Mouse (Mus musculus) kidney, postnatal 0 days (tissue): Measurements from ENCODE around the gene Gm45837. TPM values are rescaled to one million over a fixed set of nuclear protein-coding genes. Genes with fewer than 3 reads are reported as not detected.
A peak's percentile ranks its signal among the peaks of the same experiment; 100 is the strongest.

Experiments
- ATAC-seq: fragments of 200-750 bp; cut with Nextera tagmentation; replicated peaks from 2 replicates; pipeline ENCODE4 v1.8.0; 2017; ENCODE audit warnings: low read depth, moderate number of reproducible peaks, moderate TSS enrichment, moderate library complexity; ENCODE audit not compliant: low FRiP score
- DNase-seq: peaks from one replicate; pipeline ENCODE4 v3.0.0-alpha.2; 2016; ENCODE audit warnings: low spot score
- H3K27ac ChIP-seq: fragments of 300-500 bp; sonication (generic); 2 replicates; pipeline ENCODE4 v1.5.1; 2014; ENCODE audit warnings: mild to moderate bottlenecking
- H3K27me3 ChIP-seq: fragments of 300-500 bp; sonication (generic); 2 replicates; pipeline ENCODE4 v1.6.1; 2014; ENCODE audit warnings: low read length, mixed read lengths; ENCODE audit not compliant: insufficient read depth
- H3K36me3 ChIP-seq: fragments of 300-500 bp; sonication (generic); 2 replicates; pipeline ENCODE4 v1.6.1; 2014; ENCODE audit warnings: low read length, mixed read lengths; ENCODE audit not compliant: insufficient read depth
- H3K4me1 ChIP-seq: fragments of 300-500 bp; sonication (generic); replicated peaks from 2 replicates; pipeline ENCODE4 v1.6.1; 2014; ENCODE audit warnings: antibody characterized with exemption, low read length, mixed read lengths; ENCODE audit not compliant: insufficient read depth
- H3K4me2 ChIP-seq: fragments of 300-500 bp; sonication (generic); 2 replicates; pipeline ENCODE4 v1.6.1; 2014; ENCODE audit warnings: mild to moderate bottlenecking, low read length, moderate library complexity, mixed read lengths
- H3K4me3 ChIP-seq: fragments of 300-500 bp; sonication (generic); replicated peaks from 2 replicates; pipeline ENCODE4 v1.5.1; 2014; ENCODE audit warnings: low read depth, low read length
- H3K9ac ChIP-seq: fragments of 300-500 bp; sonication (generic); 2 replicates; pipeline ENCODE4 v1.6.1; 2014; ENCODE audit warnings: low read depth, low read length
- H3K9me3 ChIP-seq: fragments of 300-500 bp; sonication (generic); replicated peaks from 2 replicates; pipeline ENCODE4 v1.6.1; 2016; ENCODE audit warnings: low read length, inconsistent platforms, mixed read lengths
- CTCF ChIP-seq: IDR thresholded peaks from 2 replicates; pipeline ENCODE4 v1.5.1; 2016; ENCODE audit warnings: antibody characterized with exemption, low read depth, mild to moderate bottlenecking, moderate library complexity
- WGBS: fragments of 180-500 bp; shearing (Covaris S2); extraction: QIAGEN DNeasy Blood & Tissue Kit; methylation state at CpG from one replicate; pipeline ENCODE4 v1.1.7; 2014; 5-methylcytosine and 5-hydroxymethylcytosine counted together
- polyA plus RNA-seq: library from polyadenylated mRNA; unstranded; fragments of >200 nt; fragmentation: Nextera tagmentation; extraction: Ambion mirVana; gene quantifications from 2 replicates; pipeline ENCODE4 v1.2.1, GENCODE M21; 2015

Gene Gm45837
- polyA plus RNA-seq, 1 experiment from 2014 or later, result 4.5 TPM

DNA sequence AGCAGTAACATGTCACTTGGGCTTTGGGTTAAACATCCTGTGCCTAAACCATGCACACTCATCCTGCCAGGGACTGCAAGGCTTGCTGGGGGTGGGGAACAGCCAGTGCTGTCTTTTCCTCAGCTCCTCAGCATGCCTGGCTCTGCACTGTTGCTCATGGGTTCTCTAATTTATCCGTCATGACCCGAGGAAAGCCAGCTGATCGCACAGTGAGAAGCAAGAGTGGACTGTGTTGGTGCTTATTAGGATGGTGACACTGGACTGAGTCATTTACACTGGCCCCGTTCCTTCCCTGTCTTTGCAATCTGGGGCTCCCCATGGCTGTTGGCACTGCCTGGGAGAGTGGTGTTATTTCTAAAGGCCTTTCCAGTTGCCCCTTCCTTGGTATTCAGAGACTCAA, 33.5 kb downstream of the Gm45837 start:
- TF ChIP-seq CTCF, result no peak
- Histone ChIP-seq H3K4me3 (no peak overlapping the region), H3K27ac (no peak overlapping the region), H3K4me2 (no peak overlapping the region), H3K9ac (no peak overlapping the region), H3K27me3 (no peaks in the 10 kb centered on the region), H3K9me3 (no peaks in the 10 kb centered on the region), H3K36me3 (no peaks in the 10 kb centered on the region), H3K4me1 (no peaks in the 10 kb centered on the region)
- WGBS, result 67% methylated on average over 4 of the region's 4 CpGs
- no peak for ATAC-seq
- no peak for DNase-seq

DNA sequence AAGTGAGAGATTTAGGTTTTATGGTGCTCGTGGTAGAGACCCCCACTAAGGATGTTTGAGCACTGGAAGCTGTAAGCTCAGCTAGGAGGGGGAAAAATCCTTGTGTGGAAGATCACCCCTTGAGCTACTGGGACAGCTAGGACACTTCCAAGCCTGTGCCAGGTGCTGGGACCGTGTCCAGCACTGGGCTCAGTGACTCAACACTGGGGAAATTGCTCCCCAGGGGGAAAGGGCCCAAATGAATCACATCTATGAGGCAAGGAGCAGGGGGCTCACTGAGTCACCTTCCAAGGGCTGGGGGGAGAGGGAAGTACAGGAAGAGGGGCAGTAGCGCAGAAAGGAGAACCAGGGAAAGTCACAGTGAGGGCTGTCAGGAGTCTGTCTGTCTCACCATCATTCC, 39.2 kb downstream of the Gm45837 start:
- Histone ChIP-seq H3K27me3 (peaks cover 9% of the 10 kb centered on the region; the same call in 1 of the 2 replicates), H3K4me3 (no peak overlapping the region), H3K27ac (no peak overlapping the region), H3K4me1 (no peaks in the 10 kb centered on the region), H3K9ac (no peak overlapping the region), H3K4me2 (no peak overlapping the region), H3K36me3 (no peaks in the 10 kb centered on the region), H3K9me3 (no peaks in the 10 kb centered on the region)
- DNase-seq, result no peak
- TF ChIP-seq CTCF, result no peak
- WGBS, result 30% methylated on average over 3 of the region's 3 CpGs
- no peak for ATAC-seq

DNA sequence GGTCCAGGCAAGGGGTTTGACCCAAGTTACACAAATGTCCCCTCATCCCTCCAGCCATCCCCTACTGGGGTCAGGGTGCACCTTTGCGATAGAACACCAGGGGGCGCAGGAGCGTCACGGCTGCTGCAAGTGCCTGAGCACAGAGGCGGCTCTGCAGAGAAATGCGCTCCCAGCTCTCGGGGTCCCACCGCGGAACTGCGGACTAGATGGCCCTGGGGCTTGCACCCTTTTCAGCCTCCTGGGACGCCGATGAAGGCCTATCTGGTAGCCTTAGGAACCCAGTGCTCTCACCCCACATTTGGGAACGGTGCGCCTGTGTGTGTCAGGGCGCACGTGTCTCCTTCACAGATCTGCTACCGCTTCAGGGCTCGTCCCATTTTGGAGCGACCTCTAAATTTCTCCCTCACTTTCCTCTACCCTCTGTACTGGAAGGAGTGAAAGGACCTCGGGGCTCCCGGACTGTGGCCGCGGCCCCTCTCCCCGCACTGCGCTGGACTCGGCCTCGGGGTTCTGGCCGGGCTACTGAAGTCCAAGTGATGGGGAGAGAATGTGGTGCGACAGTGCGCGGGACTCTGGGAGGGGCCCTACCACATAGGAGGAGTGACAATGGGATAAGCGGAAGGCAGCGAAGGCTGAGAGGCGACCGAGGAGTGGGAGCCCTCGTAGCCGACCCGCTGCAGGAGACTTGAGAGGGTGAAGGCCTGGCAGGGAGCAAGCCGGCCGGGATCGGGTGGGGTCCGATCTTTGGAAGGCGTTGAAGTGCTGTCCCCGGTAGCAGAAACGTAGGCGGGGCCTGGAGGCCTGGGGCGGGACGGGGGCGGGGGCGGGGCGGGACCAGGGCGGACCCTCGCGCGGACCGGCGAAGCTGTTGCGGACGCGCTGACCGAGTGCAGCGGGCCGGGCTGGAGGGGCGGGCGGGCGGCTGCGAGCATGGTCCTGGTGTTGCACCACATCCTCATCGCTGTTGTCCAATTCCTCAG, 40.0 kb downstream of the Gm45837 start:
- Histone ChIP-seq H3K4me1 (no peaks in the 10 kb centered on the region), H3K27ac (no peak overlapping the region), H3K4me2 (peak overlapping the region; percentile 88), H3K4me3 (peak overlapping the region; percentile 42), H3K36me3 (no peaks in the 10 kb centered on the region), H3K9me3 (no peaks in the 10 kb centered on the region), H3K27me3 (peaks cover 9% of the 10 kb centered on the region; the same call in 1 of the 2 replicates), H3K9ac (peak overlapping the region; percentile 47; the same call in 1 of the 2 replicates)
- DNase-seq (peak; percentile 86), ATAC-seq (peak; percentile 74)
- under 1% methylated on average over 68 of the region's 68 CpGs for WGBS
- TF ChIP-seq CTCF, result peak; percentile 97

DNA sequence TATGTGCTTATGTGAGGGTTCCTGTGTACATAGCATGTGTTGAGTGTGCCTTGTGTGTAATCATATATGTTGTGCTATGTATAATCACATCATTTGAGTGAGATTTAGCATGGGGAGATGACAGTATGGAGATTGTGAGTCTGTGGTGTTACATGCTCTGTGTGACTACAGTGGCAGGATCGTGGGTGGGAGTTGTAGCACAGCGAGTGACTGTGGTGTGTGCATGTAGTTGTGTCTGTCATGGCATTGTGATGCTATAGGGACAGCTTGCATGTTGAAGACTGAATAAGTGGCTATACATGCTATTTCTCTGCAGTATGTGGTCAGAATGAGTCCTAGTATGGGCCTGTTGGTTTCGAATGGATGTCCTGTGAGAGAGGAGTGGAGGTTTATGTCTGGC, 42.0 kb downstream of the Gm45837 start:
- ATAC-seq, result no peak
- Histone ChIP-seq H3K4me1 (no peaks in the 10 kb centered on the region), H3K27ac (no peak overlapping the region), H3K9me3 (no peaks in the 10 kb centered on the region), H3K4me3 (peak overlapping the region; percentile 42), H3K9ac (no peak overlapping the region), H3K4me2 (peak overlapping the region; percentile 88), H3K36me3 (no peaks in the 10 kb centered on the region), H3K27me3 (peaks cover 9% of the 10 kb centered on the region; the same call in 1 of the 2 replicates)
- no peak for TF ChIP-seq CTCF
- 80% methylated on average over 3 of the region's 3 CpGs for WGBS
- DNase-seq, result no peak

DNA sequence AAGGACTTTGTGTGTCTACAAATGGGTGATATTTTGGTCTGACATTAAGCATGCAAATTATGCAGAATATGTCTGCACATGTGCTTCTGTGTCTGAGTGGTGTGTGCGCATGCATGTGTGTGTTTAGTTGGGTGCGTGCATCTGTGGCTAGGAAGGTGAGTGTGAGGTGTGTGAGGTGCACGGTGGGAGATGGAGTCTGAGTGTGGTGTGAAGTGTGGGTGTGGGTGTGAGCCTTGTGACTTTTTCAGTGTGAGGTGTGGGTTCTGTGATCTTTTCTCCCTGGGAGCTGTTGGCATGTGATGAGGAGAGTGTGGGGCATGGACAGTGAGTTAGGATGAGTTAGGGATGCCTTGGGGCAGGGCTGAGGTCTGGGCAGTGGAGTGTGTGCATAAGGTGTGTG, 42.6 kb downstream of the Gm45837 start:
- H3K9me3 ChIP-seq, result no peaks in the 10 kb centered on the region
- TF ChIP-seq CTCF, result no peak
- 79% methylated on average over 3 of the region's 3 CpGs for WGBS
- peak overlapping the region; percentile 42 for H3K4me3 ChIP-seq
- DNase-seq (no peak), ATAC-seq (no peak)
- H3K27me3 ChIP-seq, result peaks cover 9% of the 10 kb centered on the region; the same call in 1 of the 2 replicates
- H3K36me3 ChIP-seq, result no peaks in the 10 kb centered on the region
- H3K27ac ChIP-seq, result peak overlapping the region; percentile 54
- 0 out of 2 replicates have a peak, but pooled peaks cover under 1% of the 10 kb centered on the region for H3K4me1 ChIP-seq
- no peak overlapping the region for H3K9ac ChIP-seq
- peak overlapping the region; percentile 88 for H3K4me2 ChIP-seq

DNA sequence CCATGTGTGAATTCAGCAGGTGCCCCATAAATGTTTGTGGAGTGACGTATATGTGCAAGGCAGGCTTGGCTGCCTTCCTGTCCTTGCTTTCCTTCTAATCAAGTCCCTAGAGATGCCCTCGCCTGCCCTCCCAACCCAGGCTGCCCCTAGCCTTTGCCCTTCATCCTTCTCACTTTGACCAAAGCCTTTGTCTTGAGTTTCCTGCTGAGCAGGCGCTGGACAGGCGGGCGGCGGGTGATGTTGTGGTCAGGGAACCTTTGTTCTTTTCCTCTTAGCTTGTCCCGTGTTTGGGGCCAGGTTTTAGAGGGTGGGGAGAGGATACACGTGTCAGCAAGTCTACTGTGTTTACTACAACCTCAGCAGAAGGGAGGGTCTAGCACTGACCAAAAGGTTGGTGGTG, 43.0 kb downstream of the Gm45837 start:
- WGBS, result 37% methylated on average over 8 of the region's 8 CpGs
- peak overlapping the region; percentile 88 for H3K4me2 ChIP-seq

More for the DNA sequence above, 43.0 kb downstream of the Gm45837 start:
- no peak for DNase-seq
- Histone ChIP-seq H3K27me3 (peaks cover 9% of the 10 kb centered on the region; the same call in 1 of the 2 replicates), H3K9me3 (no peaks in the 10 kb centered on the region), H3K27ac (peak overlapping the region; percentile 54; the same call in 1 of the 2 replicates), H3K4me1 (0 out of 2 replicates have a peak, but pooled peaks cover 3% of the 10 kb centered on the region), H3K9ac (no peak overlapping the region), H3K36me3 (no peaks in the 10 kb centered on the region), H3K4me3 (peak overlapping the region; percentile 42; the same call in 1 of the 2 replicates)
- no peak for ATAC-seq
- TF ChIP-seq CTCF, result no peak
